Mouse (Mus musculus) liver, embryonic 14.5 days (tissue): ENCODE measurements around the gene Cog2.

Experiments
- CTCF ChIP-seq: IDR thresholded peaks from 2 replicates; pipeline ENCODE4 v1.5.1; 2016; ENCODE audit warnings: antibody characterized with exemption, low read depth, control low read depth
- EP300 ChIP-seq: IDR thresholded peaks from 2 replicates; pipeline ENCODE4 v1.6.1; 2016; ENCODE audit warnings: antibody characterized with exemption, low read depth

GRCm38 (mm10) chr8:124516525-124516924 lies 4.0 kb upstream of the Cog2 start:
- no peak for TF ChIP-seq CTCF
- no peak for TF ChIP-seq EP300
